Mouse (Mus musculus): Measurements from ENCODE around the gene Msgn1. TPM values are rescaled to one million over a fixed set of nuclear protein-coding genes. Genes with fewer than 3 reads are reported as not detected.
A peak's percentile ranks its signal among the peaks of the same experiment; 100 is the strongest.

The Msgn1 gene
- polyA plus RNA-seq (2015; fragmentation: Nextera tagmentation; extraction: Ambion mirVana), result not detected in 2 replicates

DNA sequence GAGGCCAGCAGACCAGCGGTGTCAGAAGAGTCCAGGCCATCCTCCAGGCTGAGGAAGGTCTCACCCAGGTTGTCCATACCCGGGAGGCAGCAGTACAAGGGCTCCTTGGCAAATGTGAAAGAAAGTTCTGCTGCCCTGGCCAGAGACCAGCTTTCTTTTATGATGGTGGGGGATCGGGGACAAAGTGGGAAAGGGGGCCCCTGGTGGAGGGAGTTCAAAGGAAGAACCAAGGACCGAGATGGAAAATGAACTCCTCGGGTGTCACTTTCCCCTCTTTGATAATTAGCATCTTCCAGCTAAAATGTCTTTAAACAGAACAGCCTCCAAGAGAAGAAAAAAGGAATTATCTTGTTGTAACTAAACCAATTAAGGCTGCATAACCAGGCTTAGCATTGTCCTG, at the start of gene Msgn1:
Msgn1 (minus strand) TSS at position 101 of the 400 bp plus-strand sequence.
- WGBS, result 47% methylated on average over 5 of the region's 5 CpGs
- no peak for ATAC-seq
- H3K36me3 ChIP-seq, result no peaks in the 10 kb centered on the region
- H3K27ac ChIP-seq, result no peak within 1 kb of the TSS
- no peak within 1 kb of the TSS for H3K9ac ChIP-seq (replicated peaks)
- H3K4me2 ChIP-seq (replicated peaks), result no peak within 1 kb of the TSS
- 0 out of 2 replicates have a peak, but pooled peaks cover 3% of the 10 kb centered on the region for H3K4me1 ChIP-seq (replicated peaks)
- H3K27me3 ChIP-seq, result no peaks in the 10 kb centered on the region
- no peak within 1 kb of the TSS for H3K4me3 ChIP-seq (replicated peaks)
- H3K9me3 ChIP-seq, result no peaks in the 10 kb centered on the region

DNA sequence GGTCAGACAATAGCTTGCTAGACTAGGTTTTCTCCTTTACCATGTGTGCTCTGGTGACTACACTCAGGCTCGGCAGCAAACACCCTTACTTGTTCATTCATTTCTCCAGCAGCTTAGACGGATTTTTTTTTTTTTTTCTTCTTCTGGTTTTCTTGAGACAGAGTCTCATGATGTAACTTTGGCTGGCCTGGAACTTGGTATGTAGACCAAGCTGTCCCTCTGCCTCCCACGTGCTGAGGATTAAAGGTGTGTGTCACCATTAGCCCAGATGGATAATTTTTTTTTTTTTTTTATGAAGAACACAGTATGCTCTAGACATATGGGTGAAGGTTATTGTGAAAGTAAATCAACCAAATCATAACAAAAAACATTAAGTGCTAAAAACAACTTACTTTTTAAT, 41.5 kb upstream of the Msgn1 start:
- Histone ChIP-seq H3K27ac (no peak overlapping the region), H3K27me3 (no peaks in the 10 kb centered on the region), H3K4me2 (replicated peaks) (no peak overlapping the region), H3K36me3 (peaks cover 5% of the 10 kb centered on the region; the same call in 1 of the 2 replicates), H3K4me1 (replicated peaks) (no peaks in the 10 kb centered on the region), H3K9ac (replicated peaks) (no peak overlapping the region), H3K9me3 (no peaks in the 10 kb centered on the region), H3K4me3 (replicated peaks) (no peak overlapping the region)
- WGBS, result 90% methylated on average over 3 of the region's 3 CpGs
- no peak for ATAC-seq

DNA sequence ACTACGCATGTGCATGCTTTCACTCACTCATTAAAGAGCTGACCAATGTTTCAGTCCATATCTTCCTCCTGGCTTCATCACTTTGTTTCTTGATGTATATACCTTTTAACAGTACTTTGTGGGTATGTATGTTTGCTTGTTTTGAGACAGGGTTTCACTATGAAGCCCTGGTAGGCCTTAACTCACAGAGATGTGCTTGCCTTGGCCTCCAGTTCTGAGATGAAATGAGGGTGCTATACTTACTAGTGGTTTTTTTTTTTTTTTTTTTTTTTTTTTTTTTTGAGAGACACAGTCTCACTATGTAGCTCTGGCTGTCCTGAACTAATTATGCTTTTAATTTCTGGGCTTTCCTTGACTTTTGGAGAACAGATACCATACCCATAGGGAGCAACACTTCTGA, 38.7 kb upstream of the Msgn1 start:
- WGBS, result 100% methylated on average over 1 of the region's 1 CpGs
- no peaks in the 10 kb centered on the region for H3K9me3 ChIP-seq
- no peak for ATAC-seq
- H3K9ac ChIP-seq (replicated peaks), result no peak overlapping the region
- no peaks in the 10 kb centered on the region for H3K27me3 ChIP-seq
- no peak overlapping the region for H3K4me3 ChIP-seq (replicated peaks)
- no peaks in the 10 kb centered on the region for H3K4me1 ChIP-seq (replicated peaks)
- peaks cover 9% of the 10 kb centered on the region; the same call in 1 of the 2 replicates for H3K36me3 ChIP-seq
- no peak overlapping the region for H3K27ac ChIP-seq
- no peak overlapping the region for H3K4me2 ChIP-seq (replicated peaks)

DNA sequence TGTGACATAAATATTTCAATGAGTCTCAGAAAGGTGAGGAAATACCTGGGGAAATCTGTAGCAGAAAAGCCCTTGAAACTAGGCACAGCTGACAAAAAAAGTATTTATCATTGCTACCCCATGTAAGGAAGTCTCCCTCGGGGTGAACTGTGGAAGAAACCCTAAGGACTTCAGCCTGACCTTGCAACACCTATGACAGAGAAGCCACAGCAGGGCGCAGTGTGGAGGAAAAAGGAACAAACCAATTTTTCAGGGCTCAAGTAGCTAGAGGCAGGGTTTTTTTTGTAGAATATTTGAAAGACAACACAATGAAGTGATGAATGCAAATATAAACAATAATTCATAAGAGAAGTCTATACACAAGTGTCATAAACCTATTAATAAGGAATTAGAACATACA, 27.2 kb upstream of the Msgn1 start:
- Histone ChIP-seq H3K4me3 (replicated peaks) (no peak overlapping the region), H3K4me1 (replicated peaks) (no peaks in the 10 kb centered on the region), H3K36me3 (no peaks in the 10 kb centered on the region), H3K9me3 (no peaks in the 10 kb centered on the region), H3K9ac (replicated peaks) (no peak overlapping the region), H3K27me3 (no peaks in the 10 kb centered on the region), H3K27ac (no peak overlapping the region), H3K4me2 (replicated peaks) (no peak overlapping the region)
- 78% methylated on average over 2 of the region's 2 CpGs for WGBS
- no peak for ATAC-seq

DNA sequence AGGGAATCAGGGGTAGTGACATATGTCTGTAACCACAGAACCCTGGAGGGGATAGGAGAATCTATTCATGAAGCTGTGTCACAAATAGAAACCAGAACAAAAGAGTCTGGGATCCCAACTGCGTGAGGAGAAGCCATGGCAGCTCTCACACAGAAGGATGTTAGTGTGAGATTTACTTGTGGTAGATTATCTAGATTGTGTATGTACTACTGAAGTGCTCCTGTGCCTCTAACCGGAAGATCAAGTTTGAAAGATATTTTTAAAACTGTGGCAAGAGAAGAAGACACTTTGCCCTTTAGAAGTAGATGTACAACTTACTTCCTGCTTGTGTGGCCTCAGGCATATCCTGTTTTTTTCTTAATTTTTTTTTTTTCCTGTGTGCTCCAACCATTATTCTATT, 21.5 kb upstream of the Msgn1 start:
- Histone ChIP-seq H3K36me3 (no peaks in the 10 kb centered on the region), H3K27ac (no peak overlapping the region), H3K4me1 (replicated peaks) (no peaks in the 10 kb centered on the region), H3K4me2 (replicated peaks) (no peak overlapping the region), H3K4me3 (replicated peaks) (no peak overlapping the region), H3K9me3 (no peaks in the 10 kb centered on the region), H3K27me3 (no peaks in the 10 kb centered on the region), H3K9ac (replicated peaks) (no peak overlapping the region)
- WGBS, result 72% methylated on average over 2 of the region's 2 CpGs
- ATAC-seq, result no peak

DNA sequence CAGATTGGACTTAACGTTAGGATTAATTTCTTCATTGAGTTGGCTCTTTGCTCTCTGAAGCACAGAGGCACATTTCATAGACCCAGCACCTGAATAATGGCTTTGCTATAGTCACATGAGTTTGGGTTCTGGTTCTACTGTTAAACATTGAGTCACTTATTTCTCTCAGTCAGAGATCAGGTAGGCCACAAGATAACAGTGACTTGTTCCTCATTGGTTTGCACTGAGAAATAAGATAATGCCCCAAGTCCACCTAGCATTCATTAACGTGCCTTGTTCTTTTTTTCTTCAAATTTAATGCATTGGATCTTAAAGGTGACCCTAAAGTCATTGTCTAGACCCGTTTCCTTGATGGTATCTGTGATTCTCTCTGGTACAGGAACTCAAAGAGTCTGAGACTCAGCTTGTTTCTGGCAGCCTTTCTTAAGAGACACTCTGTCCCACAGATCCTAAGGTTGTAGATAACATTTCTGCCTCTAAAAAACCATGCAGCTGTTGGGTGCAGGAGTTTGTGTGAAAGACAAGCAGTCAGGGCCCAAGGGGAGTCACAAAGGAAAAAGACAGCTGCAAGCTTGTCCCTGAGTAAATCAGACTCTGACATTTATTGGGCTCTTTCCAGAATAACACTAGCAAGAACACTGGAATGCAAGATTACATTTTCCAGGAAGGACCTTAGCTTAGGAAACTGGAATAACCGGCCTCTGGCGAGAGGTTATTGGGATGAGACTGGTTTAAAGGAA, 17.9 kb upstream of the Msgn1 start:
- H3K4me1 ChIP-seq (replicated peaks), result peaks cover 9% of the 10 kb centered on the region
- WGBS, result 89% methylated on average over 5 of the region's 5 CpGs

DNA sequence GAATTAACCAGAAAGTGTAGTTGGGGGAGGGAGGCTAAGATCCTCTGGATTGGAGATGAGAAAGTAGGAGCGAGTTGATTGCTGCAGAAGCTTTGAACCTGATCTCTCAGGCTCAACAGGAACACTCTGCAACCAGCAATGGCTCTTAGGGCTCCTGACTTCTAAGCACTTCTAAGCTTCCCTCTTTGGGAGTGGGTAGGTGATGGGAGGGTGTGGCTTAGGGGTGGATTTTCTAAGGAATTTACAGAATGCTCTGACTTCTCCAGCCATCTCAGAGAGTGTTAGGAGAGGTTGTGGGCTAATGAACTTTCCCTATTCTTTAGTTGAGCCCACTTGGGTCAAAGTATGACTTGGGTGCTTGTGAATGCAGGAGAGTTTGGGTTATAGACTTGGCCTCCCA, 17.4 kb upstream of the Msgn1 start:
- no peak overlapping the region for H3K4me2 ChIP-seq (replicated peaks)
- no peaks in the 10 kb centered on the region for H3K9me3 ChIP-seq
- H3K36me3 ChIP-seq, result no peaks in the 10 kb centered on the region
- H3K4me3 ChIP-seq (replicated peaks), result no peak overlapping the region
- no peak overlapping the region for H3K27ac ChIP-seq
- no peak for ATAC-seq
- H3K27me3 ChIP-seq, result no peaks in the 10 kb centered on the region
- 35% methylated on average over 1 of the region's 1 CpGs for WGBS
- H3K4me1 ChIP-seq (replicated peaks), result peaks cover 15% of the 10 kb centered on the region
- no peak overlapping the region for H3K9ac ChIP-seq (replicated peaks)

More for the DNA sequence above, 17.9 kb upstream of the Msgn1 start:
- H3K27ac ChIP-seq, result no peak overlapping the region
- no peaks in the 10 kb centered on the region for H3K9me3 ChIP-seq
- no peak overlapping the region for H3K4me2 ChIP-seq (replicated peaks)
- no peaks in the 10 kb centered on the region for H3K36me3 ChIP-seq
- H3K27me3 ChIP-seq, result no peaks in the 10 kb centered on the region
- H3K4me3 ChIP-seq (replicated peaks), result no peak overlapping the region
- no peak for ATAC-seq
- no peak overlapping the region for H3K9ac ChIP-seq (replicated peaks)

DNA sequence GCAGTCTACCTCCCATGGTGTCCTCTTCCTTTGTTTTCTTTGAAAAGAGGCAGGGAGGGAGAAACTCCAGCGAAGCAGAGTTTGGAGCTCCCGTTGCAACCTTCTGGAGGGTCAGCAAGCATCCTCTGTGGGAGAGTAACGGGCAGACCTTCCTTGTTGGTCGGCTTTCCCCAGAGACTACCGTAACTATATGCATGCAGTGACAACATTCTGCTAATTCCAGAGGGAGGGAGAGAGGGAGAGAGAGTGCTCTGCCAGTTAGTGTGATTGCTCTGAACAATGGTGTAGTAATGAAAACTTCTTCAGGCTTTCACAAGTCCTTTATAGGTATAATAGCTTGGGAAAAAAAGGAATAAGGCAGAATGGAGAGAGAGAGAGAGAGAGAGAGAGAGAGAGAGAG, 15.9 kb upstream of the Msgn1 start:
- 5% methylated on average over 5 of the region's 5 CpGs for WGBS
- H3K9me3 ChIP-seq, result no peaks in the 10 kb centered on the region
- no peak for ATAC-seq

DNA sequence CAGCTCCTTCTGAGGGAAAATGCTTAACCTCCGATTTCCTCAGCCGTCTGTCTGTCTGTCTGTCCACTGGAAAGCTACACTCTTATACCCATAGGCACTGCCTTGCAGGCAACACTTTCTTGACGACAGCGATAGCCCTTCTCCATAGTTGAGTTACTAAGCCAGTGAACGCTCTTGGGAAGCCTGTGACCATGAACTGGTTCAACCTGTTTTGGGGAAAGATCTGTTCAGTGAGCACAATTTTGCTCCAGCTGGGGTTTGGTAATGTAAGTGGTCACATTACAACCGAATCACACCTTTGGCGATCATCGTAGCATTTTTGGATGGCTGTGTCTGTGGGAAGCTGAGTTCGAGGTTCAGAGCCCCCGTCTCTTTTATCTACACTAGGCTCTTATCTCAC, 14.3 kb upstream of the Msgn1 start:
- no peak for ATAC-seq
- H3K36me3 ChIP-seq, result no peaks in the 10 kb centered on the region
- H3K27ac ChIP-seq, result no peak overlapping the region
- peaks cover 16% of the 10 kb centered on the region for H3K4me1 ChIP-seq (replicated peaks)
- no peaks in the 10 kb centered on the region for H3K9me3 ChIP-seq
- H3K9ac ChIP-seq (replicated peaks), result no peak overlapping the region
- 93% methylated on average over 10 of the region's 10 CpGs for WGBS
- no peak overlapping the region for H3K4me2 ChIP-seq (replicated peaks)
- no peaks in the 10 kb centered on the region for H3K27me3 ChIP-seq
- H3K4me3 ChIP-seq (replicated peaks), result no peak overlapping the region

More for the DNA sequence above, 15.9 kb upstream of the Msgn1 start:
- Histone ChIP-seq H3K9ac (replicated peaks) (no peak overlapping the region), H3K27ac (no peak overlapping the region), H3K4me1 (replicated peaks) (peaks cover 16% of the 10 kb centered on the region), H3K27me3 (no peaks in the 10 kb centered on the region), H3K36me3 (no peaks in the 10 kb centered on the region), H3K4me3 (replicated peaks) (no peak overlapping the region), H3K4me2 (replicated peaks) (no peak overlapping the region)

DNA sequence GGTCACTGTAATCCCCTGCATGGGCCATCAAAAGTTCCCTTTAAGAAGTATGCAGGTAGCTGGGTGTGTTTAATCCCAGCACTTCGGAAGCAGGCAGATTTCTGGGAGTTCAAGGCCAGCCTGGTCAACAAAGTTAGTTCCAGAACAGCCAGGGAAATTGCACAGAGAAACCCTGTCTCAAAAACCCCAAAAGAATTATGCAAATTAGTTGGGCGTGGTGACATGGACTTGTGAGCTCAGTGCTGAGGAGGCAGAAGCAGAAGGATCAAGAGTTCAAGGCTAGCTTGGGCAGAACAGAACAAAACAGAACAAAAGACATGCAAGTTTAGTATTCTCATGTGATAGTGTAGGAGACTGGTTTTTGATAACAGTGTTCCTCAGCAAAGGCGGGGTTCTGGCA, 13.8 kb upstream of the Msgn1 start:
- WGBS, result 57% methylated on average over 3 of the region's 3 CpGs
- ATAC-seq, result no peak

DNA sequence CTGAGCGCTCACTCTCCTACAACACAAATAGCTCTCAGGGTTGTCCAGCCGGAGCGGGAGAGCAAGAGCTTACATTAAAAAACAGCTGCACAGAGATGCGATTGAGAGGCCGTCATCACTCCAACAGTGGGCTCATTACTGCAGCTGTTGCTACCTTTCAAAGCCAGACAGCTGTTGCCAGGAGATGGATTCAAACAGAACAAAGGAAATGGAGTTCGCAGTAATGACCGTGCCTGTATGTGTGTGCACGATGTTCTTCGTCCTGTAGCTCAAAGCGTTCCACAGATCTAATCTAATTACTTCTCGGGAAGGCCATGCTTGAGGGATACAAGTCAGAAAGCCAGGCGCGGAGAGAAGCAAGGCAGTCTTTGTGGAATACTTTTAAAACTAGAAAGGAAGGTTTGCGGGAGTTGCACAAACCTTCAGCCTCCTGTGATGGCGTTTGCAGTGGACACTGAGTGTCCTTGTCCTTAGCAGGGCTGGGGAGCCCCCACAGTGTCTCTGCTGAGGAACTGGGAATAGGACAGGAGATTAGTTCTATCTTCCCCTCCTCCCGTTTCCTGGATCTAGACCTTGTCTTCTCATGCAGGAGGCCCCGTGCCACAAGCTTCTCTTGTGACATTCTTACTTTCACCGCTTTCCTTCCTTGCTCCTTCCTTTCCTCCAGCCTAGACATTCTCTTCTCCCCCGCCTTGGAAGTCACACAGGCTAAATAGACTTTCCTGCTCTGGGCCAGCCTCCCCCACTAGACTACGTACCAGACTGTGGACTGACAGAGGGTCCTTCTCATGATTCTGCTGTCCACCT, 13.0 kb upstream of the Msgn1 start:
- Histone ChIP-seq H3K27me3 (no peaks in the 10 kb centered on the region), H3K9ac (replicated peaks) (no peak overlapping the region; the same call in 1 of the 2 replicates), H3K36me3 (no peaks in the 10 kb centered on the region), H3K4me1 (replicated peaks) (peaks cover 16% of the 10 kb centered on the region), H3K27ac (peak overlapping the region; percentile 48), H3K4me3 (replicated peaks) (no peak overlapping the region), H3K4me2 (replicated peaks) (peak overlapping the region; percentile 36), H3K9me3 (no peaks in the 10 kb centered on the region)
- WGBS, result 32% methylated on average over 20 of the region's 20 CpGs
- peak; percentile 88 for ATAC-seq

More for the DNA sequence above, 13.8 kb upstream of the Msgn1 start:
- Histone ChIP-seq H3K27me3 (no peaks in the 10 kb centered on the region), H3K9ac (replicated peaks) (no peak overlapping the region), H3K9me3 (no peaks in the 10 kb centered on the region), H3K36me3 (no peaks in the 10 kb centered on the region), H3K4me1 (replicated peaks) (peaks cover 16% of the 10 kb centered on the region), H3K4me2 (replicated peaks) (no peak overlapping the region), H3K27ac (no peak overlapping the region), H3K4me3 (replicated peaks) (no peak overlapping the region)

DNA sequence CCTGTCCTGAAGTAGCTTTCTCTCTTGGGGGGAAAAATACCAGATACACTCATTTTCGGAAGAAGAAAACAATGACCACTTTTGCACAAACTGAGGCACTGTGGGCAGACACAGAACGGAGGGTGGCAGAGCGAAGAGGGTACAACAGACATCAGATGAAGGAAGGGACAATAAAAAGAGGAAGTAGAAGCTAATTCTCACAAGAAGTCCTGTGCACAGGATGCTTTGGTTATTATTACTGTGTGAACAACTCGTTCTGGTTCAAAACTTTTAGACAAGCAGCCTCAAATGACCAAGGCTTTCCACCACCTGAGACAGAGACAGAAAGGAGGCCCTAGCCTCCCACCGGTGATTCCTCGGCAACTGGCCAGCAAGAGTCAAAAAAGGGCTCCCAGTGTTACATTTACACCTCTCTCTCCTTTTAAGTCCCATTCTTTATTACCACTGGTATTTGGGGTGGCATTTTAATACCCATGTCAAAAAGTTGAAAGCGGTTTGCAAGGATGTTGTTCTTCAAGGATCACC, 9.0 kb upstream of the Msgn1 start:
- no peak overlapping the region for H3K4me3 ChIP-seq (replicated peaks)
- H3K27ac ChIP-seq, result no peak overlapping the region
- H3K27me3 ChIP-seq, result no peaks in the 10 kb centered on the region
- WGBS, result 87% methylated on average over 7 of the region's 7 CpGs
- no peaks in the 10 kb centered on the region for H3K36me3 ChIP-seq
- H3K4me2 ChIP-seq (replicated peaks), result no peak overlapping the region
- H3K4me1 ChIP-seq (replicated peaks), result peaks cover 12% of the 10 kb centered on the region
- no peaks in the 10 kb centered on the region for H3K9me3 ChIP-seq
- no peak overlapping the region for H3K9ac ChIP-seq (replicated peaks)
- no peak for ATAC-seq
